Mouse (Mus musculus): ENCODE data around the gene Dock11. TPM values are rescaled to one million over a fixed set of nuclear protein-coding genes. Genes with fewer than 3 reads are reported as not detected.

Gene Dock11
- total RNA-seq, 2 experiments from 2014 or later = 7.6 to 7.8 TPM

GRCm38 (mm10) chrX:36077164-36077563 lies 188.5 kb downstream of the Dock11 start:
- no peak for DNase-seq (ENCODE audit: low spot score in 2 of 2)
- intact Hi-C loops (cut with DNase I) = no loop called here

GRCm38 (mm10) chrX:36082917-36083316 lies 194.3 kb downstream of the Dock11 start:
- intact Hi-C loops (cut with DNase I) = no loop called here
- DNase-seq (ENCODE audit: low spot score in 2 of 2) = no peak

GRCm38 (mm10) chrX:36088464-36089256 lies 200.0 kb downstream of the Dock11 start:
- intact Hi-C loops (cut with DNase I) = no loop called here
- no peak for DNase-seq (ENCODE audit: low spot score in 2 of 2)

GRCm38 (mm10) chrX:36100883-36101282 lies 212.3 kb downstream of the Dock11 start:
- no peak for DNase-seq (ENCODE audit: low spot score in 2 of 2)
- intact Hi-C loops (cut with DNase I) = no loop called here

GRCm38 (mm10) chrX:36101318-36101717 lies 212.7 kb downstream of the Dock11 start:
- intact Hi-C loops (cut with DNase I) = no loop called here
- no peak for DNase-seq (ENCODE audit: low spot score in 2 of 2)

GRCm38 (mm10) chrX:36108601-36109000 lies 220.0 kb downstream of the Dock11 start:
- intact Hi-C loops (cut with DNase I) = no loop called here
- no peak for DNase-seq (ENCODE audit: low spot score in 2 of 2)

- DNase-seq (ENCODE audit: low spot score in 2 of 2) = peak in 1 of 2 experiments; percentile 4
- intact Hi-C loops (cut with DNase I) = no loop called here
Measured at GRCm38 (mm10) chrX:36111622-36112421, 223.2 kb downstream of the Dock11 start, which contains the start of gene Il13ra1. Gene Il13ra1, plus strand, starts transcription at chrX:36112110.

GRCm38 (mm10) chrX:36112422-36112750 lies 223.8 kb downstream of the Dock11 start:
- no peak for DNase-seq (ENCODE audit: low spot score in 2 of 2)
- intact Hi-C loops (cut with DNase I) = no loop called here

- DNase-seq (ENCODE audit: low spot score in 2 of 2) = no peak
- intact Hi-C loops (cut with DNase I) = no loop called here
Measured at GRCm38 (mm10) chrX:36115171-36115570, 226.5 kb downstream of the Dock11 start.

Other genes starting within 250 kb of the Dock11 start
- gene Il13ra1, start 223.3 kb downstream of the Dock11 start, total RNA-seq (2021) = 1 to 10 TPM; 4.1 to 4.5 TPM

Measured in left cerebral cortex, postnatal 14 days (tissue).